Mouse (Mus musculus) c-Kit-positive CD71-negative TER-119-negative erythroid progenitor cells, embryonic 14.5 days (primary cell): ENCODE results near the gene Il22.
"Not testable (repeated sequence)": the region's sequence is repeated elsewhere in the genome, so short reads cannot be mapped to it uniquely, and the experiment has no call there.

ENCODE experiments used
- DNase-seq: peaks from one replicate; pipeline ENCODE4 v3.0.0-alpha.2; 2013; ENCODE audit warnings: low read depth

Il22 gene

GRCm38 (mm10) chr10:118204642-118205041, at the start of gene Il22:
Gene Il22 (plus strand): TSS chr10:118204942.
- DNase-seq = no peak

GRCm38 (mm10) chr10:118155932-118156331, 48.8 kb upstream of the Il22 start:
- DNase-seq = no peak

- no peak for DNase-seq
These were observed 43.6 kb upstream of the Il22 start for GRCm38 (mm10) chr10:118161131-118161530.

DNA sequence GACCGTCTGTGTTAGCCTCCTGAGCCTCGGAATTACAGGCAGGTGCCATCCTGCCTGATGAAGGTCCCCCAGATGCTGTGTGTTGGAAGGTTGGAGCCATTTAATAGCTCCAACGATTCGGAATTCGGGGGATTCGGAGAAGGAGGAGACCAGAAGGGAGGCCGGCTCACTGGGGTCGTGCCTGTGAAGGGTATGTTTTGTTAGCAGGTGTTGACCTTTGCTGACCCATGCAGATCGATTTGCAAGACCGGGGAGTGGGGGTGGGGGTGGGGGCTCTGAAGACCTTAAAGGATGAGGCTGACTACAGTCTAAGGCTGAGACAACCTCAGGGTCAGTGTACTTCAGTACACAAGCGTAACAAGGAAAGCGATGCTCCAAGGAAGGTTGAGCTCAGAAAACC, 35.5 kb upstream of the Il22 start:
- DNase-seq = no peak

GRCm38 (mm10) chr10:118172416-118172815, 32.3 kb upstream of the Il22 start:
- no peak for DNase-seq

- DNase-seq = no peak
These were observed 31.9 kb upstream of the Il22 start for GRCm38 (mm10) chr10:118172876-118173275.

DNA sequence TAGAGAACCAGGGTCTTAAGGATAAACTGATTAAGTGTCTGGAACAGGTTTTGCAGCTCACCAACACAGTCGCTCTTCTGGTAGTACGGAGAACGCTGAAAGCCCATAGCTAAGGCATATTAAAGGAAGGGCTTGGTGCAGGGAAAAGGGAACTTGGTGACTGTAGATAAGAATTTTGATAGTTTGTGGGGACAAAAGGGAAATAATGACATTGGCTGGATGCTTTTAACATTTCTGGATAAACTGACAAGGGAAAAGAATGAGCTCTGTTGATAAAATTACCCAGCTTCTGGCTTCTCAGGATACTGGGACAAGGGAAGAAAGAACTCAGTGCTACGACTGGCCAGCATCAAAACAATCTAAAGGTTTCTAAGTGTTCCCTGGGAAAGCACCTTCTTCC, 29.2 kb upstream of the Il22 start:
- not testable (repeated sequence) for DNase-seq

- peak; percentile 24 for DNase-seq
These were observed 26.0 kb upstream of the Il22 start for GRCm38 (mm10) chr10:118178735-118179151.

GRCm38 (mm10) chr10:118179265-118179664, 25.5 kb upstream of the Il22 start:
- no peak for DNase-seq

DNA sequence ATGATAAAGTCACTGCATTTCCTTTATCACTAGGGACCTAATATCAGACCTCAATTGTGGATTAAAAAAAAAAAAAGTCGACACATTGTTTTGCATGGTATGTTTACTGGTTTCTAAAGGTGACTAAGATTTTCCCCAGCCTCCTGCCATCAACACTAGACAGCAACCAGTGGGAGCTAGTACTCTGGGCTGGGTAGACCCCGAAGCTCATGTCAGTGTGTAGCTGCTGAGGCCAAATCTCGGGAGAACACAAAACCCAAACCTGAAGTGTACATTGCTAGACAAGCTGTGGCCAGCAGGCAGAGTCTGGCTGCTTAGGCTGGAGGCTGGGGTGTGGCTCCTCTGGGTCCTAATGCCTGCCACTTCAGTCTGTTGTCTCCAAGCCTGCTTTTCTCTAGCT, 9.6 kb upstream of the Il22 start:
- not testable (repeated sequence) for DNase-seq

DNA sequence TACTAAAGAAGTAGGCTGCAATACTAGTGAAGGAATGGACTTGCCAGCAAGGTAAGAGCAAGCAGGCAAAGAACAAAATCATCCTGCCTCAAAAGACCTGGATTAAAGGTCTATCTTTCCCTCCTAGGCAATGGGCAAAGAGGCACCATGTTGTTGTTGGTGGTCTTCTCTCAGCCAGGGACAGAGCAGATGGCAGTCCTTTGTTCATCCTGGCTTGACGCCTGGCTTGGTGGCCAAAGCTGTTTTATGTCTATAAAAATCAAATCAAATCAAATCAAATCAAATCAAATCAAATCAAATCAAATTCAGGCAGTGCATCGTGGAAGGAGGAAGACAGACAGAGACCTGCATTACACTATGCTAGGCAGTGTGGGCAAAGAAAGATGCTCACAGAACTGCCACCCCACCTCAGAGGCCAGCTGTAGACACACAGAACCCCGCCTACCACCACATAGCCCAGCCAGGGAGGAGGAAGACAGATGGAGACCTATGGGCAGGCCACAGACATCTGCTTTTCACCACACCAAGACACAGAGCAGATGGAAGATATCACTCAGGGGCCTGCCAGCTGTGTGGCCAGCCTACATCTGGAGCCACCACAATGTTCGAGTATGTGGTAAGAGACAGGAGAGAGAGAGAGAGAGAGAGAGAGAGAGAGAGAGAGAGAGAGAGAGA, 11.1 kb downstream of the Il22 start:
- not testable (repeated sequence) for DNase-seq

GRCm38 (mm10) chr10:118227629-118228028, 22.9 kb downstream of the Il22 start:
- DNase-seq = not testable (repeated sequence)

- DNase-seq = not testable (repeated sequence)
These were observed 27.9 kb downstream of the Il22 start for GRCm38 (mm10) chr10:118232607-118233006.

DNA sequence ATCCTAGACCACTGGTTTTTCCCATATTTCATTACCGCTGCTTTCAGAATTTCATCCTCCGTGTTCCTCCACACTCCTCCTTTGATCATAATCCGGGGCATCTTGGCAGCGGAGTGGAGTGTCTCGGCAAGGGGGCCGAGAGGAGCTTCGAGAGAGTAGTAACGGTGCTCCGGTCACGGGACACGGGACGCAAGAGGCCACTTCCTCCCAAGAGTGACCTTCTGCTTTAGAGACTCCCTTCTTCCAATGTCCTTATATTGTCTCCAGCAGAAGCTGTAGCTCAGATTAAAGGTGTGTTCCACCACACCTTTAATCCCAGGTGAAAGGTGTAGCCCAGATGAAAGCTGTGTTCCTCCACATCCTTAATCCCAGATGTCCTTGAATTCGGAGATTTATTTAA, 35.9 kb downstream of the Il22 start, which contains the start of gene Gm32717:
Gene Gm32717, minus strand, starts transcription at position 101 of the 400 bp plus-strand sequence.
- not testable (repeated sequence) for DNase-seq

DNA sequence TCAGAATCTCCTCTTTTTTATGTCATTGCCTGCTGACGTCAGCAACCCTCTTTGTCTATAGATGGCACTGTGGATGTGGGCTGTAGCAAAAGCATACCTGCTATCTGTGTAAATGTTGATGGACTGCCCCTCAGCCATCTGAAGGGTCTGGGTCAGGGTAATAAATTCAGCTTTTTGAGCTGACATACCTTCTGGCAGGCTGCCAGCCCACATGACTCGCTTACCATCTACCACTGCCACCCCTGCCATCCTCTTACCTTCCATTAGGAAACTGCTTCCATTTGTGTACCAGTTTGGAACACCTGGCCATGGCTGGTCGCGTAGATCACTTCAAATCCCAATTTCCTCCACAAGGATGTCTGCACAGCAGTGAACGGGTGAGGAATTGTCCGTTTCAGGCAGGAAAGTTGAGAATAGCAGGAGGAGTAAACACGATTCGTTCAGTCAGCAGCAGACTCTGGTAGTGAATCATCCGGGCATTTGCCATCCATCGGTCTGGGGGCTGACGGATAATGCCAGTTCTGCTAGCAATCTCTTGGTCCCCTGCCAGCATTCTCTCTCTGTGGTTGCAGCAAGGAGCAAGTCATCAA, 44.4 kb downstream of the Il22 start:
- not testable (repeated sequence) for DNase-seq

DNA sequence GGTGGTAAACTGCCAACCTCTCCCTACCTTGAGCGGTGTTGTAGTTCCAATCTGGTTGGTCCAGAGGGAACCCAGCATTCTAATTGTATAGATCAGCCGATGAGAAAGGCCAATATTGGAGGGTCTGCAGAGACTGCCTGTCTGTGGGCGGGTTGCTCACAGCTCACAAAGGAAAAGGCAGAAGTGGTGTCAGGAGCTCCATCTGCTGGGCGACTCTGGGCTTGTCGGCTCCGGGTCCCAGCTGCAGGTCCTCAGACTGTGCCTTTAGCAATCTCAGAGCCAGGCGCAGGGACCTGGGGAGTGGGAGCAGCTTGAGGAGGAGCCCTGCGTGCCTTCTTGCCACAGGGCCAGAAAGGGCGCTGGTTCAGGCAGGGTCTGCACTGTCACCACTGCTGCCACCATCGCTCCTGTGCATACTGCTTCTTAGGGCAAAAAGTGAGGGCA, 46.1 kb downstream of the Il22 start:
- no peak for DNase-seq

DNA sequence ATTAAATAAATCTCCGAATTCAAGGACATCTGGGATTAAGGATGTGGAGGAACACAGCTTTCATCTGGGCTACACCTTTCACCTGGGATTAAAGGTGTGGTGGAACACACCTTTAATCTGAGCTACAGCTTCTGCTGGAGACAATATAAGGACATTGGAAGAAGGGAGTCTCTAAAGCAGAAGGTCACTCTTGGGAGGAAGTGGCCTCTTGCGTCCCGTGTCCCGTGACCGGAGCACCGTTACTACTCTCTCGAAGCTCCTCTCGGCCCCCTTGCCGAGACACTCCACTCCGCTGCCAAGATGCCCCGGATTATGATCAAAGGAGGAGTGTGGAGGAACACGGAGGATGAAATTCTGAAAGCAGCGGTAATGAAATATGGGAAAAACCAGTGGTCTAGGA, 53.6 kb downstream of the Il22 start, which contains the start of gene Gm32802:
Gene Gm32802, plus strand, starts transcription at position 301 of the 400 bp plus-strand sequence.
- not testable (repeated sequence) for DNase-seq
